Mouse (Mus musculus) neutrophil, adult 83 days (primary cell): Measurements from ENCODE around the gene Amh. TPM values are rescaled to one million over a fixed set of nuclear protein-coding genes. Genes with fewer than 3 reads are reported as not detected.

Experiments used
- total RNA-seq, 2 experiments: library from RNA; stranded (reverse); gene quantifications; one replicate each; pipeline ENCODE4 v1.2.4; 2023

The Amh gene
- 1 to 10 TPM in 1 of 2 experiments, under 1 TPM in 1; 0.94 to 1.1 TPM for total RNA-seq

DNA sequence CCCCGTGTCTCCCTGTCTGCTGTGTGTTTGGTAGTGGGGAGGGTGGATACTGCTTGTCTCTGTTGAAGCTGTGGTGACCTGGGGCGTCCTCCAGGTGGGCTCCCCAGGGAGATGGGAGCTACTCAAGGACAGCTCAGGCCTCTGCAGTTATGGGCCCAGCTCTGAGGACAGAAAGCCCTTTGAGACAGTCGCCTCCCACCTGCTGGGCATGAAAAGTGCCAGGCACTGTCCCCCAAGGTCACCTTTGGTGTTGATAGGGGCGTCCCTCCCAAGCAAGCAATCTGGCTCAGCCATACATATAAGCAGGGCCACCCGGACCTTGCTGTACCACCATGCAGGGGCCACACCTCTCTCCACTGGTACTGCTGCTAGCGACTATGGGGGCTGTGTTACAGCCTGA is at the start of gene Amh:
Gene Amh (plus strand): TSS at position 328 of the 400 bp plus-strand sequence.

GRCm38 (mm10) chr10:80798150-80799006 is 6.7 kb upstream of the Amh start, which contains the start of the genes Sf3a2 and Plekhj1:
Sf3a2 (plus strand) TSS chr10:80798198.
Plekhj1 (minus strand) TSS chr10:80798626.

GRCm38 (mm10) chr10:80813366-80813765 is 8.3 kb downstream of the Amh start, which contains the start of gene Jsrp1:
Jsrp1 (minus strand) TSS chr10:80813498.

DNA sequence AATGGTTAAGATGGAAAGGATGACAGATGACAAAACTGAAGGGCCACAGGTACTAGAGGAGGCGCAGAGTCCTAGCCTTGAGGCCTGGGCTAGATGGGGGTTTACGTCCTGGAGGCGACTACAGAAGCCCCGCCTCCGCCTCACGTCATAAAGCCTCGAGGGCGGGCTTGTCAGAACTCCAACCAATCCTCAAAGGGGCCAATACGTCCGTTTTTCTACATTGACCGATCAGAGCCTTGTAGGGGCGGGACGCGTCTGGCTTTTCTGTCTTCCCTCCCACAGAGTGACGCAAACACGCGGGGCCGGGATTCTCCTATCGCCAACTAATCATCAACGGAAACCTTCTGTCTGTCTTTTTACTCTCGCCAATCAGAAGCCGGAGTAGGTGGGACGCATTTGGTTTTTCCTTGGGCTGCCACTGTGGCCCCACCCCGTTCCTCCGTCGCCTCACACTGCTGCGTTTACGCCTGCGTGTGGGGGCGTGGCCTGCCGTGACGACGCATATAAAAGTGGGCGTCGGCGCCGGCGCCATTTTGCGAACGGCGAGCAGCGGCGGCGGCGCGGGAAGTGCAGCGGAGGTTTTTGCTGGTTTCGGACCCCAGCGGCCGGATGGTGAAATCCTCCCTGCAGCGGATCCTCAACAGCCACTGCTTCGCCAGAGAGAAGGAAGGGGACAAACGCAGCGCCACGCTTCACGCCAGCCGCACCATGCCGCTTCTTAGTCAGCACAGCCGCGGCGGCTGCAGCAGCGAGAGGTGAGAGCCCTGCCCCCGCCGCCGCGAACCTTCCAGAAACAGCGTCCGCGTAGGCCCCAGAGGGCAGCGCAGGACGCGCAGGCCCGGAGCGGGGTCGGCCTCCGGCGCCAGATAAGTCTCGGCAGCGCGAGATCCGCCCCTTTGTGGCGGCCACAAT is 21.4 kb downstream of the Amh start, which contains the start of gene Oaz1:
Gene Oaz1 (plus strand): TSS at position 506 of the 912 bp plus-strand sequence.

DNA sequence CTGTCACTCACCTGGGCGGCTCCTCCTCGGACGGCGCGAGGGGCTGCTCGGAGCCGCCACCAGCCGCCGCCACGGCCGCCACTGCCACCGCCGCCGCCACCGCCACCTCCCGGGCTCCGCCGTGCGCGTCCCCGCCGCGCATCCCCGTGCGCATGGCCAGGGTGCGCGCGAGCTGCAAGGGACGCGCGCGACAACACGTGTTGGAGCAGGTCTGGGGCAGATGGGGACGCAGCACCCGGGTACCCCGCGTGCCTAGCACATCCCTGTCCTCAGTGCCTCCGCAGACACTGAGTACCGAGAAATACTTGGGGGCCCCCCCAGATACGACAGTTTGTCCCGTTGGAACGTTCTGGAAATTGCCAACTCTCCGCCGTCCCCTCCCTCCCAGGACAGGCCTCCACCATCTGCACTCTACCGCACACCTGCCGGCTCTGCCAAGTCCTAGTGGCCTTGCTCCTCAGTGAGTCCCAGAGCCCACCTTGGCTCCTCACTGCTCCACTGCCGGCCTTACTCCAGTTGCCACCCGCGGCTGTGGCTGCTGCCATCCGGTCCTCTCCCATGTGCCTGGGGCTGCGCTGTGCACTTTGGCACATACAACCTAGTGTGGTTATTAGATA is 39.0 kb downstream of the Amh start, which contains the start of gene Lingo3:
Gene Lingo3 (minus strand): TSS at position 109 of the 617 bp plus-strand sequence.

DNA sequence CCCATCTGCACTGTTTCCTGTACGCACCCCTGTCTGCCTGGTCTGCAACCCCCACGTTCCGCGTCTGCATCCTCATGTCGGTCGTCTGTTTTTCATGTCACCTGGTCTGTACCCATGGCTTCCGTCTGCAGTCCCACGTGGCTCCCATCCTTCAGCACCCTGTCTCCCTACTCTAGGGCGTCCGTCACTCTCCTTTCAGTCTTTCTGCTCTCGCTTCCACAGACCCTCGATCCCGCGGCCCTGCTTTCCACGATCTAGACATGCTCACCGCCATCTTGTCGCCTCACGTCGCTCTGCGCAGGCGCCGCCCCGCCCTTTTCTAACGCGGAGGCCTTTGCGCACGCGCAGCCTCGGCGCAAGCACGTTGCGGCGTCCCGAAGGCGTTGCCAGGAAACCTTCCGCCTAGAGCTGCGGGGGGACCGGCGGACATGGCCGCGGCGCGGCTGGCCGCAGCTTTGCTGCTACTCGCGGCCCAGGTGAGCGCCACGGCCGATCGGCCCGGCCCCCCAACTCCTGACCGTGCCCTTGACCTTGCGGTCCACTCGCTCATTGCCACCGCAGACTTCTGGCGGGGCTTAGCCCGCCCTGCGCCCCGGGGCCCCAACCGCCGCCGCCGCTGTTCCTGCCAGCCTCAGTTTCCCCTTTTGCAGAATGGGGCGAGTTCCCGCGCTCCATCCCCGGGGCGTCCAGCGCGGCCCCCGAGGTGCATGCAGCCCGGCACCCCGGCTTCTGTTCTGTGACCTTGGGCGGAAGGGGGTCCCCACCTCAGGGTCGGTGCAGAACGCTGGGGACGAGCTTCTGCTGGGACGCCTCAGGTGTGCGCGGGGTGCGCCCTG is 50.1 kb downstream of the Amh start, which contains the start of the genes Lsm7 and Sppl2b:
Gene Lsm7 (minus strand): TSS at position 297 of the 836 bp plus-strand sequence.
Gene Sppl2b (plus strand): TSS at position 363 of the 836 bp plus-strand sequence.

Other genes with a start within 250 kb of the Amh start
- gene Rexo1, start 243.7 kb upstream of the Amh start, total RNA-seq, result 10 to 100 TPM; 55.9 to 56.9 TPM
- 10 to 100 TPM in 1 of 2 experiments, 1 to 10 TPM in 1; 8.4 to 10.7 TPM for gene Klf16, start 227.9 kb upstream of the Amh start, total RNA-seq
- 10 to 100 TPM; 40.9 to 44.3 TPM for gene Abhd17a, start 214.9 kb upstream of the Amh start, total RNA-seq
- 10 to 100 TPM; 11.1 to 12.5 TPM for gene Scamp4, start 202.4 kb upstream of the Amh start, total RNA-seq
- 1 to 10 TPM; 1.3 to 2.9 TPM for gene Adat3, start 202.4 kb upstream of the Amh start, total RNA-seq
- under 1 TPM; 0.29 to 0.70 TPM for gene Gm49322, start 199.2 kb upstream of the Amh start, total RNA-seq
- gene Csnk1g2, start 182.4 kb upstream of the Amh start, total RNA-seq, result 100 to 1,000 TPM in 1 of 2 experiments, 10 to 100 TPM in 1; 96.3 to 120 TPM
- 10 to 100 TPM; 19.2 to 23.8 TPM for gene Btbd2, start 148.2 kb upstream of the Amh start, total RNA-seq
- gene Mknk2, start 127.1 kb upstream of the Amh start, total RNA-seq, result 100 to 1,000 TPM; 187 to 191 TPM
- 100 to 1,000 TPM; 124 TPM for gene Mob3a, start 103.3 kb upstream of the Amh start, total RNA-seq
- gene Izumo4, start 103.1 kb upstream of the Amh start, total RNA-seq, result 1 to 10 TPM; 8.5 to 10.0 TPM
- gene Ap3d1, start 63.0 kb upstream of the Amh start, total RNA-seq, result 10 to 100 TPM; 91.5 to 95.8 TPM
- gene Dot1l, start 50.0 kb upstream of the Amh start, total RNA-seq, result 10 to 100 TPM; 30.9 to 33.4 TPM
- gene Sf3a2, start 7.0 kb upstream of the Amh start, total RNA-seq, result 10 to 100 TPM; 44.1 to 48.2 TPM
- gene Plekhj1, start 6.6 kb upstream of the Amh start, total RNA-seq, result 10 to 100 TPM; 70.8 to 77.6 TPM
- gene Jsrp1, start 8.3 kb downstream of the Amh start, total RNA-seq, result not detected
- gene Oaz1, start 21.4 kb downstream of the Amh start, total RNA-seq, result 100 to 1,000 TPM; 551 to 600 TPM
- not detected for gene Lingo3, start 38.8 kb downstream of the Amh start, total RNA-seq
- 10 to 100 TPM; 14.4 to 14.7 TPM for gene Lsm7, start 50.0 kb downstream of the Amh start, total RNA-seq
- 10 to 100 TPM; 23.9 to 34.6 TPM for gene Sppl2b, start 50.0 kb downstream of the Amh start, total RNA-seq
- gene Tmprss9, start 66.6 kb downstream of the Amh start, total RNA-seq, result not detected
- 10 to 100 TPM; 46.4 to 48.9 TPM for gene Timm13, start 95.7 kb downstream of the Amh start, total RNA-seq
- gene Lmnb2, start 113.0 kb downstream of the Amh start, total RNA-seq, result 10 to 100 TPM; 22.0 to 24.2 TPM
- gene Gadd45b, start 124.8 kb downstream of the Amh start, total RNA-seq, result 10 to 100 TPM; 27.4 to 30.8 TPM
- gene Gng7, start 209.7 kb downstream of the Amh start, total RNA-seq, result under 1 TPM; 0.59 to 0.68 TPM
- not detected for gene Diras1, start 220.4 kb downstream of the Amh start, total RNA-seq
- gene Slc39a3, start 232.2 kb downstream of the Amh start, total RNA-seq, result 10 to 100 TPM; 11.2 to 13.3 TPM